Mouse (Mus musculus) heart, adult 8-10 months (tissue): ENCODE results near the gene Gramd2. TPM values are rescaled to one million over a fixed set of nuclear protein-coding genes. Genes with fewer than 3 reads are reported as not detected.

Source experiments
- DNase-seq: peaks from one replicate; pipeline ENCODE4 v3.0.0; 2022; ENCODE audit warnings: low spot score
- total RNA-seq, 4 experiments: library from RNA; stranded (reverse); gene quantifications; 2 replicates each; pipeline ENCODE4 v1.2.4; 2022

Gramd2 gene
- total RNA-seq, 4 experiments from 2014 or later = not detected

DNA sequence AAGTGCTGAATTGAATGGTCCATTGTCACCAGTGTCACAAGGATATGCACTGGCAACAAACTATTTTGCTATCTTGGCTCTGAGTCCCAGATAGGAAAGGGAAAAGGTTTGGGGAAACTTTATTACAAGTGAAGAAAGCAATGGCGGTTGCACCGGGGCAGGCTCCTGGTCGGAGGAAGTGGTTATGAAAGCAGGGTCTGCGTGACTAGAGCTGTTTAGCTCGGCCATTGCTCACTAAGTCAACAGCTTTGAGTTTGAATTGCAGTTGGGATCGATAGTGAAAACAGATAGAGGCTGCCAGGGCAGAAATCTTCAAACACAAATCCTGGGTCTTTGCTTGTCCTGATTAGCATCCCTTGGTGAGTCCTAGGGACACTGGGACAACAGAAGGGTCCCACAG lies 12.0 kb upstream of the Gramd2 start:
- DNase-seq = no peak

DNA sequence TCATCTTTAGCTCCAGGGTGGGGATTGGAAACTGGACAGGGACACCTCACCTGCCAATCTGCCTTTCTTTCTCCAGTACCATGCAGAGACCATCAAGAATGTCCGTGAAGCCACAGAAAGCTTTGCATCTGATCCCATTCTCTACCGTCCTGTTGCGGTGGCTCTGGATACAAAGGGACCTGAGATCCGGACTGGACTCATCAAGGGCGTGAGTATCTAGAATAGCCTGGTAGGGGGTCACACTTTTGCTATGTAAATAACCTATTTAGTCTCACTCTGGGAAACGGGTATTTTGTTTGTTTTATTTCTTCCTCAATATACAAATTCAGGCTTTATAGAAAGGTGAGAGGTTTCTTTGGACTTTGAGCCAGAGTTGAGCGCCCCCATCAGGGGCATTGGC lies 11.5 kb upstream of the Gramd2 start:
- no peak for DNase-seq

GRCm38 (mm10) chr9:59669172-59669571 lies 10.8 kb upstream of the Gramd2 start:
- DNase-seq = no peak

GRCm38 (mm10) chr9:59672195-59672894 lies 7.6 kb upstream of the Gramd2 start:
- peak; percentile 76 for DNase-seq

- DNase-seq = no peak
These were observed 6.5 kb upstream of the Gramd2 start for GRCm38 (mm10) chr9:59673427-59673826.

GRCm38 (mm10) chr9:59675598-59675997 lies 4.3 kb upstream of the Gramd2 start:
- DNase-seq = no peak

GRCm38 (mm10) chr9:59678313-59678712 lies 1.6 kb upstream of the Gramd2 start:
- no peak for DNase-seq

DNA sequence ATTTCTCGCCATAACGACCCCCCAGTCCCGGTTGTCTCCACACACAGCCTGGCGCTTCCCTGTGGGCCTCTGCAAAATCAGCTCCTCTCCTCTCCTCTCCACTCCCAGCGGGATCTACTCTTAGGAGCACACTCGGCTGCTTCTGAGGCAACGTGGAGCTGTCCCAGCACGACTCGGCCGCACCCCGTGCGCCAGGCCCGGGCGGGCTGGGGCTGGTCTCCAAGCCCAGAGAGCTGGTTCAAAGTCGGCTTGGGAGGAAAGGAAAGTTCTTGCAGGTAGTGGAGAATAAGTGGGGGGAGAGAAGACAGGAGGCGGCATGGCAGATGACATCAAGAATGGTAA lies 561 bp downstream of the Gramd2 start:
- no peak for DNase-seq

GRCm38 (mm10) chr9:59684020-59684419 lies 4.1 kb downstream of the Gramd2 start:
- DNase-seq = no peak

GRCm38 (mm10) chr9:59687416-59688046 lies 7.6 kb downstream of the Gramd2 start:
- no peak for DNase-seq

DNA sequence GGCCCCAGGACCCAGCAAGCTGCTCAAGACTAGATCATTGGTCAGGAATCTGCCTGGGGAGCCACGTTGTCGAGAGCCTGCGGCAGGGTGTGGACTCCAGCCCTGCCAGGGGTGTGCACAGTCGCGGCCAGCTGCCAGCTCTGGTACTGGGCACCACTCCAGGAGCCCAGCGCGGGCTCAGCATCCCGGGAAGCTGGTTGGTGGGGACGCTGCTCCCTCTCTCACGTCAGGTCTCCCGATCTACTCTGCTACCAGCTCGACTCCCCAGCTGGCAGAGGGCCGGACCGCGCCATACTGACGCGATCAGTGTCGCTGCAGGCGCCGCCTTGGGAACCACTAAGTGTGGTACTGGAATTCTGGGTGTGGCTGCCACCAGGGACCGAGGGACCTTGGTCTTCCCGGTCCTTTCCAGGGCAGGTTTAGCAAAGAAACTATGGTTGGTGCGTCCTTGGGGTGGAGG lies 11.7 kb downstream of the Gramd2 start:
- peak; percentile 80 for DNase-seq

DNA sequence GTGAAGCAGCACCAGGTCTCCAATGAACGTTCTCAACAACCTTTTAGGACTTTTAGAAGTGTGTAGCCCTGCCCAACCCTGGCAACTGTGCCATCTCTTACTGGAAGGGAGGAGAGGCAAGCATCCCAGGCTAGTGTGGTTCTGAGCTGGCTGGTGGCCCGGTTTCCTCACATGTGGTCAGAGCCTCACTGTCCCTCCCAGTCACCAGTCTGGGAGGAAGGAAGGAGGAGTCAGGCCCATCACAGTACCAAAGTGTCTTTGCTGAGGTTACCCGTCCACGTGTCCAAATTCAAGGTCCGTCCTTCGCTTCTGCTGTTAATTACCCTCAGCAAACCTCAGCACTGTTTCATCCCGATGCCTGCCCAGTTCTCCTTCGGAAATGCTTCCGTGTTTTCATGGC lies 12.2 kb downstream of the Gramd2 start:
- DNase-seq = no peak

DNA sequence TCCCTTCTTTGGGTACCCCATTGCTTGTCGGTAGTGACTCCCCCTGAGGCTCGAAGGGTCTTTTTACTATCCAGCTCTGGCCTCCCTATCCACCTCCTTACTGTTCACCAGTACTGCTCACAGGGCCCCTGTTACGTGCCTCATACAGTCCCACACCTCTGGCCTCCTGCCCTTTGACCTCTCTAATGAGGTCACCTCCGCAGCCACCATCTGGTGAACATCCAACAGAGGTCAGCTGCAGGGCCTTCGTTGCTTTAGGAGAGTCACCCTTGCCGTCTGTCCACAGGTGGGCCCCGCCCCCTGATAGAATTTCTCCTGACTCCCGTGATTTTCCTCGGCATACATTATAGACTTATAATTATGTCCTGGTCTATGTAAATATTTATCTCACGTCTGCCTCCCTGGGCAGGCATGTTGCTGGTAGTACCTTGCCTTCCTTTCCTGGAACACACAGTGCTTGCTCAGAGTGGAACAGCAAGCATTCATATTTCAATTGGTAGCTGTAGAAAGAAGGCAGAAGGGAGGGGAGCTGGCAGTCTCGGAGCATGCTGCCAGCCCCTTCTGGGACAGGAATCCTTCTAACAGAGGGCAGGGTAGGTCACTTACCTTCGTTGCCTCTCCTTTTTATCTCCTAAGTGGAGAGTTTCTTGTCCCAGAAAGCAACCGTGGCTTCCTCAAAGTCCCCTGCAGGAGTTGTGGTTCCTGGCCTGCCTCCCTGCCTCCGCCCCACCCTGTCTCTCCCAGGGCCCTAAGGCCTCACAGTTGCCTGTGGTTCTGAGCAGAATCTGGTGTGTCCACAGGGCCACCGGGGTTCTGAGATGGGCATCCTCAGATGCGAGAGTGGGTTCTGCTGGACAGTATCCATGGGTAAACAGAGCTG lies 14.9 kb downstream of the Gramd2 start:
- no peak for DNase-seq

DNA sequence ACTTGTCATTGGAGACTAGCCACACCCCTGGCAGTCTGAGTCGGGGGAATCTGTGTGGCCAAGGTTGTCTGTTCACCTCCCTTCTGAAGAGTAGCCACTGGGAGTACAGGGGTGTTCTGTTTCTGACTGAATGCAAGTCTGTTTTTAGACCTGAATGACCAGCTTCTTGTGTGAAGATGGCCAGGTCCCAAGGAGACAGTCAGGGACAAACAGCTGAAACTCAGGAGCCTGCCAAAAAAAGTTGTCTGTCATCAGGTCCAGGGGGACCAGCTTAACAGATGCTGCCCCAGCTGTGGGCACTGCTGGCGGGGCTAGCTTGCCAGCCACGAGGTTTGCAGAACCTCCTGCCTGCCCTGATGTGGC lies 15.5 kb downstream of the Gramd2 start:
- no peak for DNase-seq

DNA sequence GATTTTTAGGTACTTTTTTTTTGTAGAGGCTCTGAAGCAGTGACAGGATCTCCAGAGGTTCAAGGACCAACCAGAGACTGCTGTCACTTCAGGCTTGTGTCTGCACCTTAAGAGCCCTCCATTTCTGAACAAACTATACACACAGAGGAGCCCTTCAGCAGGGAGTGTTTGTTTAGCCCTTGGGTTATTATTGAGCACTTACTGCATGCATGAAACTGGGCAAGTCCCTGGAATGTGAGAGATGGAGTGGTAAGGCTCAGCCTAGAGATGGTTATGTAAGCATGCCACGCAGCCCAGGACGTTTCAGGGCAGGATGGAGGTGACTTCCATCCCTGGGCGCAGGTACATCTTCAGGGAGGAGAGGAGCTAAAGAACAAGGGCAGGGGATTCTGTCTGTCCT lies 16.4 kb downstream of the Gramd2 start:
- no peak for DNase-seq

GRCm38 (mm10) chr9:59701094-59701493 lies 21.1 kb downstream of the Gramd2 start:
- DNase-seq = no peak

GRCm38 (mm10) chr9:59703099-59703498 lies 23.2 kb downstream of the Gramd2 start:
- DNase-seq = no peak

GRCm38 (mm10) chr9:59706850-59707825 lies 27.2 kb downstream of the Gramd2 start:
- no peak for DNase-seq

- no peak for DNase-seq
These were observed 29.3 kb downstream of the Gramd2 start for GRCm38 (mm10) chr9:59709225-59709624.

GRCm38 (mm10) chr9:59716275-59716898 lies 36.4 kb downstream of the Gramd2 start:
- DNase-seq = no peak

DNA sequence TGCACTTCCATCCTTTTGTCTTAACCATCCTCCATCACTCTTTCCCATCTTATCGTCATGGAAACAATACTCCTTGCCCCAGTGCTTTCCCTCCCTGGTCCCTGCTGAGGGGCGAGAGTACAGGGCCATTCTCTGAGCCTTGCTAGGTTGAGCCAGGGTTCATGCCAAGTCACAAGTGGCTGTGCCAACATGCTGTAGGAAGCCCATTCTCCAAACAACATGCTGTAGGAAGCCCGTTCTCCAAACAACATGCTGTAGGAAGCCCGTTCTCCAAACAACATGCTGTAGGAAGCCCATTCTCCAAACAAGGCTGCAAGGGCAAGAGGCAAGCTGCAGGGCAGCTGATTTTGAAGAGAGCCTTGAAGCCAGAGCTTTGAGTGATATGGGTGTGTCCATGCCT lies 38.3 kb downstream of the Gramd2 start:
- no peak for DNase-seq
